Mouse (Mus musculus) MEL (cell line): ENCODE measurements around the gene Ccl24. TPM values are rescaled to one million over a fixed set of nuclear protein-coding genes. Genes with fewer than 3 reads are reported as not detected.

Experiments used
- DNase-seq: peaks from one replicate; pipeline ENCODE4 v3.0.0; 2011; ENCODE audit warnings: low read depth, low spot score
- H3K27ac ChIP-seq: 2 replicates; pipeline ENCODE4 v1.5.1; 2012; ENCODE audit warnings: low read depth, mild to moderate bottlenecking, control low read depth, low read length, moderate library complexity; ENCODE audit not compliant: control insufficient read depth
- H3K27me3 ChIP-seq, 2 experiments: fragments of 150-350 bp in 1 of 2; sonication (generic) in 1 of 2; 2 replicates each; pipeline ENCODE4 v1.6.1; 2012; ENCODE audit warnings: low read length in 2 of 2, mild to moderate bottlenecking in 2 of 2, improper control_type of control experiment in 1 of 2, moderate library complexity in 1 of 2; ENCODE audit not compliant: insufficient read depth in 2 of 2, control insufficient read depth in 1 of 2
- H3K36me3 ChIP-seq, 2 experiments: 2 replicates each; pipeline ENCODE4 v1.6.1; 2012 to 2014; ENCODE audit warnings: low read length in 2 of 2, improper control_type of control experiment in 1 of 2, inconsistent platforms in 1 of 2, mild to moderate bottlenecking in 1 of 2; ENCODE audit not compliant: insufficient read depth in 2 of 2, control insufficient read depth in 1 of 2
- H3K4me1 ChIP-seq, 2 experiments: fragments of 150-350 bp in 1 of 2; sonication (generic) in 1 of 2; 2 replicates each; pipeline ENCODE4 v1.6.1; 2012; ENCODE audit warnings: low read length in 2 of 2, improper control_type of control experiment in 1 of 2, mild to moderate bottlenecking in 1 of 2; ENCODE audit not compliant: insufficient read depth in 2 of 2, control insufficient read depth in 1 of 2
- H3K4me3 ChIP-seq, 2 experiments: fragments of 150-350 bp in 1 of 2; sonication (generic) in 1 of 2; 2 replicates each; pipeline ENCODE4 v1.5.1; 2012; ENCODE audit warnings: low read depth in 2 of 2, low read length in 2 of 2, mild to moderate bottlenecking in 2 of 2, moderate library complexity in 2 of 2, control low read depth in 1 of 2, improper control_type of control experiment in 1 of 2; ENCODE audit not compliant: control insufficient read depth in 1 of 2, insufficient read depth in 1 of 2
- H3K79me2 ChIP-seq: 2 replicates; pipeline ENCODE4 v1.6.1; 2012; ENCODE audit warnings: mild to moderate bottlenecking, low read length, moderate library complexity; ENCODE audit not compliant: control insufficient read depth, poor library complexity, insufficient read depth
- H3K9ac ChIP-seq: 2 replicates; pipeline ENCODE4 v1.6.1; 2012; ENCODE audit warnings: low read depth, mild to moderate bottlenecking, control low read depth, low read length, moderate library complexity; ENCODE audit not compliant: control insufficient read depth, poor library complexity, severe bottlenecking
- H3K9me3 ChIP-seq: fragments of 150-350 bp; sonication (generic); replicated peaks from 2 replicates; pipeline ENCODE4 v1.6.1; 2012; ENCODE audit warnings: mild to moderate bottlenecking, low read length, improper control_type of control experiment, moderate library complexity; ENCODE audit not compliant: insufficient read depth
- BHLHE40 ChIP-seq: IDR thresholded peaks from 2 replicates; pipeline ENCODE4 v1.6.1; 2012; ENCODE audit warnings: low read depth, mild to moderate bottlenecking, inconsistent platforms, low read length, improper control_type of control experiment, borderline replicate concordance
- CHD1 ChIP-seq: IDR thresholded peaks from 2 replicates; pipeline ENCODE4 v1.6.1; 2012; ENCODE audit warnings: low read depth, mild to moderate bottlenecking, inconsistent platforms, low read length, improper control_type of control experiment
- CHD2 ChIP-seq: IDR thresholded peaks from 2 replicates; pipeline ENCODE4 v1.6.1; 2011; ENCODE audit warnings: low read length, improper control_type of control experiment
- E2F4 ChIP-seq: IDR thresholded peaks from 2 replicates; pipeline ENCODE4 v1.6.1; 2011; ENCODE audit warnings: low read depth, low read length, improper control_type of control experiment, borderline replicate concordance
- ETS1 ChIP-seq: IDR thresholded peaks from 2 replicates; pipeline ENCODE4 v1.6.1; 2012; ENCODE audit warnings: low read depth, mild to moderate bottlenecking, inconsistent platforms, low read length, improper control_type of control experiment, moderate library complexity
- KAT2A ChIP-seq: conservative IDR thresholded peaks from 2 replicates; pipeline ENCODE4 v1.6.1; 2012; ENCODE audit warnings: low read depth, low read length, improper control_type of control experiment, inconsistent platforms
- MAZ ChIP-seq: IDR thresholded peaks from 2 replicates; pipeline ENCODE4 v1.6.1; 2012; ENCODE audit warnings: low read depth, mild to moderate bottlenecking, inconsistent platforms, low read length, improper control_type of control experiment
- MEF2A ChIP-seq: IDR thresholded peaks from 2 replicates; pipeline ENCODE4 v1.6.1; 2014; ENCODE audit warnings: low read depth, mild to moderate bottlenecking, inconsistent platforms, low read length, improper control_type of control experiment; ENCODE audit not compliant: poor library complexity, insufficient replicate concordance, severe bottlenecking; ENCODE audit errors: extremely low read depth
- MXI1 ChIP-seq: IDR thresholded peaks from 2 replicates; pipeline ENCODE4 v1.6.1; 2011; ENCODE audit warnings: mild to moderate bottlenecking, low read depth, low read length, improper control_type of control experiment
- POLR2A ChIP-seq, 2 experiments: IDR thresholded peaks; 2 replicates each; pipeline ENCODE4 v1.6.1; 2011 to 2012; ENCODE audit warnings: low read length in 2 of 2, mild to moderate bottlenecking in 2 of 2, control low read depth in 1 of 2, improper control_type of control experiment in 1 of 2, low read depth in 1 of 2, moderate library complexity in 1 of 2; ENCODE audit not compliant: control insufficient read depth in 1 of 2, insufficient read depth in 1 of 2, poor library complexity in 1 of 2
- POLR2AphosphoS5 ChIP-seq: IDR thresholded peaks from 2 replicates; pipeline ENCODE4 v1.6.1; 2012; ENCODE audit warnings: low read depth, borderline replicate concordance, mild to moderate bottlenecking, inconsistent platforms, low read length, moderate library complexity, mixed read lengths
- RCOR1 ChIP-seq: IDR thresholded peaks from 2 replicates; pipeline ENCODE4 v1.6.1; 2012; ENCODE audit warnings: low read depth, mild to moderate bottlenecking, inconsistent platforms, low read length, improper control_type of control experiment
- TAL1 ChIP-seq: IDR thresholded peaks from 2 replicates; pipeline ENCODE4 v1.6.1; 2012; ENCODE audit warnings: mild to moderate bottlenecking, inconsistent platforms, low read length, moderate library complexity, mixed read lengths
- USF1 ChIP-seq: IDR thresholded peaks from 2 replicates; pipeline ENCODE4 v1.6.1; 2014; ENCODE audit warnings: low read depth, mild to moderate bottlenecking, inconsistent platforms, low read length, improper control_type of control experiment, moderate library complexity
- ZC3H11A ChIP-seq: IDR thresholded peaks from 2 replicates; pipeline ENCODE4 v1.6.1; 2012; ENCODE audit warnings: low read depth, mild to moderate bottlenecking, inconsistent platforms, low read length, improper control_type of control experiment
- ZNF384 ChIP-seq: IDR thresholded peaks from 2 replicates; pipeline ENCODE4 v1.6.1; 2012; ENCODE audit warnings: low read depth, mild to moderate bottlenecking, inconsistent platforms, low read length, improper control_type of control experiment
- polyA plus RNA-seq, 2 experiments: library from polyadenylated mRNA; stranded (reverse) in 1 of 2; unstranded in 1 of 2; fragments of >175 nt in 1 of 2; fragments of >200 nt in 1 of 2; gene quantifications; 2 replicates each; pipeline versions ENCODE4 v1.2.1 to v1.2.4; 2012; ENCODE audit warnings: low replicate concordance in 2 of 2, low read depth in 1 of 2; ENCODE audit not compliant: insufficient read length in 2 of 2, insufficient read depth in 1 of 2, missing spikeins in 1 of 2
- total RNA-seq: library from RNA; depleted of rRNA; stranded (reverse); fragments of 300-350 nt; gene quantifications from 2 replicates; pipeline ENCODE4 v1.2.3, GENCODE M21; 2012

The Ccl24 gene
- total and polyA plus RNA-seq, 3 experiments: not detected

DNA sequence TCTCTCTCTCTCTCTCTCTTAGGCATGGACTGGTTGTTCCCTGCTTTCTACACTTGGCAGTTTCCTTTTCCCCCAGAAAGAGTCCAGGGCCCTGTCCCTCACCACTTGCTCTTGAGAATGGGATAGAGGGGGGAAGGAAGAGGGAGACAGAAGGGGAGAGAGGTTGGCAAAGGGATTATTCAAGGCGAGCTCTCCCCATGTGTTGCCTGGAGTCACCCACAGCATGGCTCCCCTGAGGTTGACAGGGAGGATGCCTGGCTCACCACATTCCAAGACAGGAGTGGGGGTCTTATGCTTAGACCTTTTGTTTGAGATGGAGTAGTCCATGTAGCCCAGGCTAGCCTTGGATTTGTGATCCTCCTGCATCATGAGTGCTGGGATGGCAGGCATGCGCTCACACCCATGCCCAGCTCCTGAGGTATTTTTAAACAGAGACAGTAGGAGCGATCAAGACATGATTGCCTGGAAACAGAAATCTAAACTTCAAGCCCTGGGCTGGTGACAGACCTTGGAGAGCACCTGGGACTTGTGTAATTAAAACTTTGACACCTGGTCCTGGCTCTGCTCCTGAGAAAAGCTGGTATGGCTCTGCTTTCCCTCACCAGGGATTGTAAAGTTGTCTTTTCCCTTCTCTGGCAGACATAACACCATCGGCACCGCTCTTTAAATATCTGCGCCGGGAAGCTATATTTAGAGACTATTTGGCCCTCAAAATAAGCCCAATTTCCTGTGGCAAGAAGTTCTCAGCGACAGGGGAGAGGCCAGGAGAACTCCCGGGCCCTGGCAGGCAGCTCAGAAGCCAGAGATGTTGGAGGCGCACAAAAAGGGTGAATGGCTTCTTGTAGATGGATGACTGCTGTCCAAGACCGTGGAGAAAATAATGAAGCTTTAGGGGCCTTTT lies 47.9 kb downstream of the Ccl24 start:
- no peaks in the 10 kb centered on the region for H3K4me1 ChIP-seq
- no peak for DNase-seq

DNA sequence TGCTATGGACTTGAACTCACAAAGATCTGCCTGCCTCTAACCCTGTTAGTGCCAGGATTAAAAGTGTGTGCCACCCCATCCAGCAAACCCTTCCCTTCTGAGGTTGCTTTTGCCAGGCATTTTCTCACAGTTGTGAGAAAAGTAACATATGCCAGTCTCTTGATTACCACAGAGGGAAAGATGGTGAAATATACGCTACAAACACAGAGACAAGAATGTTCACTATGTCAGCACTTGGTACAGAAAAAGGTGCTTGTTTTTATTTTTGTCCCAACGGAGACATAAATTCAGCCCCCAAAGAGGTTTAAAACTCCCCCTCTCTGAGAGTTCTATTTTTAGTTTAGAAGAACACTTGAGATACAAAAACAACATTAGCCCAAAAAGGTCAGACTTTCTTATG lies 48.8 kb downstream of the Ccl24 start:
- no peak for TF ChIP-seq ETS1
- no peak for TF ChIP-seq RCOR1
- Histone ChIP-seq H3K4me1 (no peaks in the 10 kb centered on the region), H3K27ac (no peak overlapping the region), H3K27me3 (no peaks in the 10 kb centered on the region), H3K36me3 (no peaks in the 10 kb centered on the region), H3K9ac (no peak overlapping the region), H3K9me3 (no peaks in the 10 kb centered on the region), H3K4me3 (no peak overlapping the region), H3K79me2 (no peaks in the 10 kb centered on the region)
- DNase-seq: no peak

More for the DNA sequence above, 47.9 kb downstream of the Ccl24 start:
- Histone ChIP-seq H3K9ac (no peak overlapping the region), H3K79me2 (no peaks in the 10 kb centered on the region), H3K4me3 (no peak overlapping the region), H3K27me3 (no peaks in the 10 kb centered on the region), H3K27ac (no peak overlapping the region), H3K9me3 (no peaks in the 10 kb centered on the region), H3K36me3 (no peaks in the 10 kb centered on the region)
- TF ChIP-seq ZC3H11A: no peak
- TF ChIP-seq CHD1: no peak
- TF ChIP-seq CHD2: no peak
- TF ChIP-seq POLR2A (IDR thresholded peaks at IDR 0.05; ENCODE audit: control insufficient read depth in 1 of 2, insufficient read depth in 1 of 2, low read depth in 1 of 2, low read length in 2 of 2, poor library complexity in 1 of 2): no peak
- no peak for TF ChIP-seq ZNF384
- TF ChIP-seq MXI1: no peak
- no peak for TF ChIP-seq TAL1
- no peak for TF ChIP-seq BHLHE40
- no peak for TF ChIP-seq MAZ
- no peak for TF ChIP-seq POLR2AphosphoS5
- TF ChIP-seq KAT2A: no peak
- TF ChIP-seq MEF2A: no peak
- no peak for TF ChIP-seq E2F4
- TF ChIP-seq USF1: no peak
